ENCODE assay signal across 9 mouse cellular contexts in the genomic region with DNA sequence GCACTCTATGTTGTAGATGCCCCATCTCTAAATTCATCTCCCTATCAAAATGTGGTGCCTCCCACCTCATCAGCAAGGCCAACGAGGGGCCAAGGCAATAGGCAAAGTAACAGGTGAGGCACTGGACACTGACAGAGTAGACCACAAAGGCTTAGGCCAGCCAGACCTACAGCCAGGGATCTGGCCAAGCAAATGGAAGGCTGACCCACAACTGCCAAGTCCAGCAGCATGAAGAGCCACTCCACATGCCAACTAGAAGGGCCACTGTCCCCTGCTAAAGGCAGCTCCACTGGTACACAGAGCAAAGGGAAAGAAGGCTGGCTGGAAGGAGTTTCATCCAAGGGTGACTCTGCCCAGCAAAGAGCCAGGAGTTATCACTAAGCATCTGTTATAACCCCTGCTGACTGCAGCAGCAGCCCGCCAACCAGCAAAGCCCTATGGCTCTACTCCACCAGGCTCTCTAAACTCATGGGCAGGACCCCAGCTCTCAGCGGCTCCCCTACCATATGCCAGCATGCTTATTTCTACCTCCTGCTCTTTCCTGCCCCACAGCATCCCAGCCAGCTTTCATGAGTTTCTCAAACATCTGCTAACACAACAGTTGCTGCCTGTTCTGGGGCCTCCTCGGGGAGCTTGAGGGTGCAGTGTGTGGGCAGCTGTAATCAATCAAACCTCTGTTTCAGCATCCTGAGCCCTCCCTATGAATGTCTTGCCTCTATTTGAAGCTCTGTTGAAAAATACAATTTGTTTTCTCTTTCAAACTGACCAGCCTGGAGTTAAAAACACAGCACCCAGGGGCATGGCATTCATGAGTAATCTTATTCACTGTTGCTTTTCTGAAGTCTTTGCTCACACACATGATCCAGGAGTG. TPM values are rescaled to one million over a fixed set of nuclear protein-coding genes. Genes with fewer than 3 reads are reported as not detected.
DNase-seq lines count a peak whose midpoint lies in the region; ATAC-seq and TF ChIP-seq lines count a peak whose summit lies in the region.
"Had no signal": no experiment of that assay in that cellular context is flagged by ENCODE, and none has a peak within 500 bp of the region (broad histone marks: within the 10 kb centered on the region; RNA-seq: fewer than 3 reads in every experiment).

No protein-coding gene starts in this region.

- no peaks in the 10 kb centered on the region for H3K27me3 ChIP-seq in midbrain, embryonic 10.5 days (ENCODE audit: low read depth, poor library complexity, severe bottlenecking)
- no peaks in the 10 kb centered on the region for H3K27me3 ChIP-seq in midbrain, embryonic 16.5 days (ENCODE audit: control insufficient read depth, insufficient read depth, low read depth, low read length)
- H3K27me3 ChIP-seq in intestine, embryonic 16.5 days (replicated peaks; ENCODE audit: control insufficient read depth, insufficient read depth, low read length), result no peaks in the 10 kb centered on the region
- H3K27me3 ChIP-seq in stomach, postnatal 0 days (ENCODE audit: control insufficient read depth, insufficient read depth, low read length), result no peaks in the 10 kb centered on the region
- H3K27me3 ChIP-seq: midbrain, embryonic 12.5 days had no signal

- WGBS in midbrain, embryonic 10.5 days, result 84% methylated on average over 4 of the region's 4 CpGs
- 68% methylated on average over 4 of the region's 4 CpGs for WGBS in midbrain, embryonic 16.5 days
- 55% methylated on average over 4 of the region's 4 CpGs for WGBS in intestine, embryonic 16.5 days
- 59% methylated on average over 4 of the region's 4 CpGs for WGBS in stomach, postnatal 0 days

- no peak overlapping the region for H3K4me2 ChIP-seq in midbrain, embryonic 16.5 days (ENCODE audit: low read length)
- no peak overlapping the region for H3K4me2 ChIP-seq in intestine, embryonic 16.5 days (ENCODE audit: low read depth, low read length)
- H3K4me2 ChIP-seq in stomach, postnatal 0 days (replicated peaks; ENCODE audit: low read depth), result no peak overlapping the region
- H3K4me2 ChIP-seq: midbrain, embryonic 12.5 days had no signal

- H3K36me3 ChIP-seq in midbrain, embryonic 10.5 days, result peaks cover 51% of the 10 kb centered on the region
- H3K36me3 ChIP-seq in midbrain, embryonic 16.5 days (ENCODE audit: control insufficient read depth, insufficient read depth, low read length), result no peaks in the 10 kb centered on the region
- H3K36me3 ChIP-seq in intestine, embryonic 16.5 days (ENCODE audit: control insufficient read depth, insufficient read depth, low read length), result peaks cover 14% of the 10 kb centered on the region
- H3K36me3 ChIP-seq in stomach, postnatal 0 days (ENCODE audit: control insufficient read depth, insufficient read depth, low read length), result peaks cover 7% of the 10 kb centered on the region

- DNase-seq in cerebellum, postnatal 10 days, result peak; percentile 81 to 89
- DNase-seq in cerebellum, adult 8-10 months, result no peak
- no peak for DNase-seq in midbrain, embryonic 10.5 days (ENCODE audit: low spot score)
- DNase-seq in stomach, postnatal 0 days (ENCODE audit: low spot score), result no peak
- no peak for DNase-seq in thymus, postnatal 14 days
- no peak for DNase-seq in retina, postnatal 1 day

- H3K9ac ChIP-seq in midbrain, embryonic 16.5 days (ENCODE audit: low read depth, low read length), result no peak overlapping the region
- no peak overlapping the region for H3K9ac ChIP-seq in intestine, embryonic 16.5 days (ENCODE audit: low read depth, low read length)
- H3K9ac ChIP-seq in stomach, postnatal 0 days (ENCODE audit: low read length), result no peak overlapping the region
- H3K9ac ChIP-seq: midbrain, embryonic 12.5 days had no signal

- no peak for TF ChIP-seq EP300 in stomach, postnatal 0 days (optimal IDR thresholded peaks at IDR 0.05)

- 0 out of 2 replicates have a peak overlapping the region, but pooled peaks have one; percentile 6 for H3K27ac ChIP-seq in midbrain, embryonic 10.5 days (replicated peaks)
- no peak overlapping the region for H3K27ac ChIP-seq in midbrain, embryonic 16.5 days (ENCODE audit: low read length)
- peak overlapping the region; percentile 26; the same call in 1 of the 2 replicates for H3K27ac ChIP-seq in intestine, embryonic 16.5 days (ENCODE audit: low read length)
- peak overlapping the region; percentile 24; the same call in 1 of the 2 replicates for H3K27ac ChIP-seq in stomach, postnatal 0 days (replicated peaks)
- H3K27ac ChIP-seq: midbrain, embryonic 12.5 days had no signal

- no peak for ATAC-seq in midbrain, embryonic 16.5 days
- ATAC-seq in intestine, embryonic 16.5 days, result no peak
- ATAC-seq in stomach, postnatal 0 days (ENCODE audit: low FRiP score, low TSS enrichment), result no peak

- no peak for TF ChIP-seq CTCF in stomach, postnatal 0 days (IDR thresholded peaks at IDR 0.05; ENCODE audit: low read depth)

- peaks cover 10% of the 10 kb centered on the region; the same call in 1 of the 2 replicates for H3K4me1 ChIP-seq in midbrain, embryonic 10.5 days
- H3K4me1 ChIP-seq in midbrain, embryonic 16.5 days (ENCODE audit: control insufficient read depth, insufficient read depth, low read length), result no peaks in the 10 kb centered on the region; the same call in 1 of the 2 replicates
- peaks cover 35% of the 10 kb centered on the region for H3K4me1 ChIP-seq in intestine, embryonic 16.5 days (ENCODE audit: control insufficient read depth, insufficient read depth, low read length)
- 0 out of 2 replicates have a peak, but pooled peaks cover 2% of the 10 kb centered on the region for H3K4me1 ChIP-seq in stomach, postnatal 0 days (replicated peaks; ENCODE audit: control insufficient read depth, insufficient read depth)

- no peak overlapping the region for H3K4me3 ChIP-seq in midbrain, embryonic 10.5 days
- no peak overlapping the region for H3K4me3 ChIP-seq in midbrain, embryonic 16.5 days (ENCODE audit: low read depth, low read length)
- no peak overlapping the region for H3K4me3 ChIP-seq in intestine, embryonic 16.5 days (ENCODE audit: low read length)
- no peak overlapping the region for H3K4me3 ChIP-seq in stomach, postnatal 0 days (ENCODE audit: low read depth, low read length)
- H3K4me3 ChIP-seq: midbrain, embryonic 12.5 days had no signal

- no peaks in the 10 kb centered on the region for H3K9me3 ChIP-seq in midbrain, embryonic 10.5 days (replicated peaks)
- no peaks in the 10 kb centered on the region for H3K9me3 ChIP-seq in midbrain, embryonic 16.5 days (replicated peaks; ENCODE audit: control insufficient read depth, low read length, poor library complexity, severe bottlenecking)
- no peaks in the 10 kb centered on the region for H3K9me3 ChIP-seq in intestine, embryonic 16.5 days (ENCODE audit: control insufficient read depth, low read length)
- H3K9me3 ChIP-seq in stomach, postnatal 0 days (ENCODE audit: control insufficient read depth, low read length), result no peaks in the 10 kb centered on the region
- H3K9me3 ChIP-seq: midbrain, embryonic 12.5 days had no signal

RNA-seq across cellular contexts. Expression of gene Fam53b, which starts 59.9 kb away (rescaled TPM):
- polyA plus RNA-seq in midbrain, embryonic 10.5 days (2016; fragmentation: Nextera tagmentation; extraction: Ambion mirVana), result 23.1 and 25.0 TPM in 2 replicates
- 13.2 and 13.6 TPM in 2 replicates for polyA plus RNA-seq in midbrain, embryonic 16.5 days (2015; fragmentation: Nextera tagmentation; extraction: Ambion mirVana)
- polyA plus RNA-seq in intestine, embryonic 16.5 days (2015; fragmentation: Nextera tagmentation; extraction: Ambion mirVana), result 22.2 and 23.7 TPM in 2 replicates
- 8.4 and 8.5 TPM in 2 replicates for polyA plus RNA-seq in stomach, postnatal 0 days (2015; fragmentation: Nextera tagmentation; extraction: Ambion mirVana)

Comparison
In these comparisons a context has a peak if more than half of its experiments do, and no peak if none do; other contexts are left out.
1. DNase-seq: peak in cerebellum, postnatal 10 days (2 of 2); none in cerebellum, adult 8-10 months (single experiment), midbrain, embryonic 10.5 days (single experiment), stomach, postnatal 0 days (single experiment), thymus, postnatal 14 days (single experiment) and retina, postnatal 1 day (single experiment).